Mouse (Mus musculus) telencephalon, adult 2 months (tissue): ENCODE measurements around the gene Fhad1.

Experiments
- DNase-seq: peaks from one replicate; pipeline ENCODE4 v3.0.0-alpha.2; 2011; ENCODE audit warnings: low read depth, low spot score

Gene Fhad1

GRCm38 (mm10) chr4:141978582-141978981, 36.3 kb downstream of the Fhad1 start:
- DNase-seq, result no peak

- DNase-seq, result no peak
Observed at GRCm38 (mm10) chr4:141977346-141977745, 37.5 kb downstream of the Fhad1 start.

- no peak for DNase-seq
Observed at GRCm38 (mm10) chr4:141976163-141976562, 38.7 kb downstream of the Fhad1 start.

GRCm38 (mm10) chr4:141964575-141964974, 50.3 kb downstream of the Fhad1 start:
- DNase-seq, result peak; percentile 85

- DNase-seq, result no peak
Observed at GRCm38 (mm10) chr4:141963907-141964306, 51.0 kb downstream of the Fhad1 start.

- DNase-seq, result no peak
Observed at GRCm38 (mm10) chr4:141962811-141963685, 51.8 kb downstream of the Fhad1 start.

GRCm38 (mm10) chr4:141960037-141960436, 54.8 kb downstream of the Fhad1 start:
- no peak for DNase-seq

- no peak for DNase-seq
Observed at GRCm38 (mm10) chr4:141959615-141960014, 55.3 kb downstream of the Fhad1 start.

GRCm38 (mm10) chr4:141958614-141959375, 56.1 kb downstream of the Fhad1 start:
- DNase-seq, result no peak

- DNase-seq, result no peak
Observed at GRCm38 (mm10) chr4:141958188-141958587, 56.7 kb downstream of the Fhad1 start.

- DNase-seq, result no peak
Observed at GRCm38 (mm10) chr4:141957740-141958139, 57.1 kb downstream of the Fhad1 start.

GRCm38 (mm10) chr4:141956931-141957330, 58.0 kb downstream of the Fhad1 start:
- no peak for DNase-seq

- no peak for DNase-seq
Observed at GRCm38 (mm10) chr4:141954770-141955720, 59.8 kb downstream of the Fhad1 start.

GRCm38 (mm10) chr4:141953859-141954258, 61.0 kb downstream of the Fhad1 start:
- DNase-seq, result no peak

GRCm38 (mm10) chr4:141953291-141953690, 61.6 kb downstream of the Fhad1 start:
- DNase-seq, result no peak

- no peak for DNase-seq
Observed at GRCm38 (mm10) chr4:141952824-141953223, 62.1 kb downstream of the Fhad1 start.

- peak; percentile 87 for DNase-seq
Observed at GRCm38 (mm10) chr4:141952114-141952513, 62.8 kb downstream of the Fhad1 start.

- no peak for DNase-seq
Observed at GRCm38 (mm10) chr4:141949436-141949835, 65.4 kb downstream of the Fhad1 start.

- DNase-seq, result no peak
Observed at GRCm38 (mm10) chr4:141948822-141949221, 66.1 kb downstream of the Fhad1 start.

- no peak for DNase-seq
Observed at GRCm38 (mm10) chr4:141942403-141942802, 72.5 kb downstream of the Fhad1 start.

GRCm38 (mm10) chr4:141941289-141941688, 73.6 kb downstream of the Fhad1 start:
- DNase-seq, result no peak

GRCm38 (mm10) chr4:141938535-141938934, 76.3 kb downstream of the Fhad1 start:
- no peak for DNase-seq
